Mouse (Mus musculus): ENCODE data around the gene Ajuba. TPM values are rescaled to one million over a fixed set of nuclear protein-coding genes. Genes with fewer than 3 reads are reported as not detected.
"Not testable (repeated sequence)": the region's sequence is repeated elsewhere in the genome, so short reads cannot be mapped to it uniquely, and the experiment has no call there.

Ajuba gene
- 1 to 10 TPM; 1.8 to 2.1 TPM for total RNA-seq (2021)
- long read RNA-seq, experiment 1, partial matches to known transcripts = 0 of 1 reads
- long read RNA-seq, experiment 1, other reads (novel, unspliced or antisense) = 0 of 1 reads
- long read RNA-seq, experiment 2 = 0 reads

DNA sequence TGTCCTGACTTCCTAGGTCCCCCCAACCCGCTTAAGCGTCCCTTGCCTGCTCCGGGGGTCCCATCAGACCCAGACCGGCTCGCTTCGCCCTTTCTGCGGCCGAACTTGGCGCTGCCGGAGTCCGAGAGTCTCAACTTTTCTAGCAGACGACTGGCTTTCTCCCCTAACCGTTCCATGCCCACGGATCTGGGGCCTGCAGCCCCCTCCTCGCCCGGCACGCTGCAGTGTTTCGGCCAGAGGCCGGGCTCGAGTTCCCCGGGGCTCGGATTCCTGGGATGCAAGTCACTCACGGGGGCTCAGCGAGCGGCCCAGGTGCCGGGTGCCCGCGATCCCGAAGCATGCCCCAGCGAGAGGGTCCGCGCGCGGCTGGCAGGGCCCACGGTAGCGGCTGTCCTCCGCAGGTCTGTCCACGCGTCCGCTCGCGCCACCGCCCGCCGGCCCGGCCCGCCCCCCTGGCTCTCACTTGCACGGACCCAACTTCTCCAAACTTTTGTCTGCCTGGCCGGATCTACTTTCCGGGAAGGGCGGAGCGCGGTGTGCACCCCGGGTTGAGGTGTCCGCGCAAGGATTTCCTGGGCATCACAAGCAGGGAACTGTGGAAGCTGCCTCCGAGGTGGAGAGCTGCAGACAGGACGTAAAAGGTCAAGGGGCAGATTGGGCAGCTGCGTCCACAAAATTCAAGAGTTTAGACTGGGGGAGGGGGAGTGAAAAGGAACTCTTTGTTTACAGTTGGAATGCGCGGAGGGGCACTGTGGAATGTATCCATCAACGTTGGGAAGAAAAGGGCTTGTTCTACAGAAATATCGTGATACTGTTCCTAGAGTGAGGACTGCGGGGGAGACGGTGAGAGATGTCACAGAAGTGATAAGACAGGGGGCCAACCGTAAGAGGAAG, at the start of gene Ajuba:
TSS of gene Ajuba (minus strand) at position 470 of the 894 bp plus-strand sequence.
- intact Hi-C loops (cut with DNase I) = no loop called here
- peak; percentile 84 to 87 for DNase-seq

DNA sequence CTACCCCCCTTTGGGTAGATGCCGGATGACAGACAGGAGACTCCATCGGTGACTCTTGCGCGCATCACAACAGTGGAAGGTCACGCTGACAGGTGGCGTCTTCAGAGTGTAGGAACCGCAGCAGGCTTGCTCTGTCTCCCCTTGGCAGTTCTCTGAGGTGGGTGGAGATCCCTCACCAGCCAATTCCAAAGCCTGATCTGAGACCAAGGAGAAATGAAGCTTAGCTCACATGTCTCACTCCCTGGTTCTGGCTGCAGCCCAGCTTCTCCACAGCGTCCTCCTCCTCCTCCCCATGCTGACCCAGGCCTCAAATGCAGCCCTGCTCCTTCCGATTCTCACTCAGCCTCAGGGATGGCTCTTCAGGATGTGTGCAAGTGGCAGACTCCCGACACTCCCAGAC, 47.6 kb upstream of the Ajuba start:
- intact Hi-C loops (cut with DNase I) = no loop called here
- DNase-seq = no peak

DNA sequence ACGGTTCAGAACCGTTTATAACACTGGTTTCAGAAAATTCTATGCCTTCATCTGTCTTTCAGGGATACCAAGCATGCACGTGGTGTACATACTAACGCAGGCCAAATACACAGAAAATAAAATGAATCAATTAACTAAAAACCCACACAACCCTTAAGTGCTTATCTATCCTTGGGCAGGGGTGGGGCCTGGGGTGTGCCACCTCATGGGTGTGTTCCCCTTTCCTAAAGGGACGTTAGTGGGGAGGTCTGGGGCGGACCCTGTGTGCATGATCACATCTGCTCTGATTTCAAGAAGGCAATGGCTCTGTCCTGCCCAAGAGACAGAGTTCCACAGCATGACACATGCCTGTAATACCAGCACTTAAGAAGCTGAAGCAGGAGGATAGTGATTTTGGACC, 46.0 kb upstream of the Ajuba start:
- intact Hi-C loops (cut with DNase I) = no loop called here
- DNase-seq = no peak

DNA sequence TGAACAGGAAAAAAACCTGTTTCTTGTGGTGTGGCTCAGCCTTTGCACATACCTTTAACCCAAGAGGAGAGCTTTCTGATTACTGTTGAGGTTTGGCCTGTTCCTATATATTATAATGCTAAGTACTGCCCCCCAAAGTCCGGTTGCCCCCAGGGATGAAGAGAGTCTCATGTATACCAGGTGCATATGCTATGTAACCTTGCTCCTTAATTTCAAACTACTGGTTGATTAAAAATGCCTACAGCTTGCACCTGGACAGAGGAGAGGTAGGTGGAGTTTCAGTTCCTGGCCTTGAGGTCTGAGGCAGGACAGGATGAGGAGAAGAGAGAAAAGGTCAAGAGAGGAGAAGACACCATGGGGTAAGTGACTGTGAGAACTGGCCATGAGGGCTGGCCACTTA, 43.8 kb upstream of the Ajuba start, which contains the start of gene Psmb11:
TSS of gene Psmb11 (plus strand) at position 301 of the 400 bp plus-strand sequence.
- DNase-seq = no peak
- intact Hi-C loops (cut with DNase I) = no loop called here

DNA sequence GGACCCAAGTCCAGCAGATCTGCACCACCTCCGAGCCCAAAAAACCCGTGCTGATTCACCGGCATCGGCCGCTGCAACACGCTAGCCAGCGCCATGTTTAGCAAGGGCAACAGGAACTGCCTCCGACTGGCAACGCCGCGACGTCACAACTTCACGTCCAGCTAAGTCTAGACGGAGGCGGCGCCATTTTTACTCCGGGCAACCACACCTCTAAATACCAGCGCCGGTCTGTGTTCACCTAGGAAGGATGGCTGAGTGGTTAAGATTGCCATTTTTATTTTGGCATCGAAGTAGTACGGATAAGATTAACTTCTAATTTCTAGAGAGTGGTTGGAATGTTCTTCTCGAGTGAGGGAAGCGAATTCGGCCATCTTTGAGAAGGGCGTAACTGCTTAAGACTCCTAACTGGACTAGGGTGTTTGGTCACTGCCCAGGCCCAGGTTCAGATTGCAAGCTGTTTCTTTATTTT, 40.6 kb upstream of the Ajuba start, which contains the start of gene Psmb5:
TSS of gene Psmb5 (minus strand) at position 126 of the 469 bp plus-strand sequence.
- intact Hi-C loops (cut with DNase I) = loop anchor here (1.0 kb wide), 1 partner anchor 11 kb away; no protein-coding TSS in a partner anchor
- DNase-seq = peak; percentile 79 to 85

DNA sequence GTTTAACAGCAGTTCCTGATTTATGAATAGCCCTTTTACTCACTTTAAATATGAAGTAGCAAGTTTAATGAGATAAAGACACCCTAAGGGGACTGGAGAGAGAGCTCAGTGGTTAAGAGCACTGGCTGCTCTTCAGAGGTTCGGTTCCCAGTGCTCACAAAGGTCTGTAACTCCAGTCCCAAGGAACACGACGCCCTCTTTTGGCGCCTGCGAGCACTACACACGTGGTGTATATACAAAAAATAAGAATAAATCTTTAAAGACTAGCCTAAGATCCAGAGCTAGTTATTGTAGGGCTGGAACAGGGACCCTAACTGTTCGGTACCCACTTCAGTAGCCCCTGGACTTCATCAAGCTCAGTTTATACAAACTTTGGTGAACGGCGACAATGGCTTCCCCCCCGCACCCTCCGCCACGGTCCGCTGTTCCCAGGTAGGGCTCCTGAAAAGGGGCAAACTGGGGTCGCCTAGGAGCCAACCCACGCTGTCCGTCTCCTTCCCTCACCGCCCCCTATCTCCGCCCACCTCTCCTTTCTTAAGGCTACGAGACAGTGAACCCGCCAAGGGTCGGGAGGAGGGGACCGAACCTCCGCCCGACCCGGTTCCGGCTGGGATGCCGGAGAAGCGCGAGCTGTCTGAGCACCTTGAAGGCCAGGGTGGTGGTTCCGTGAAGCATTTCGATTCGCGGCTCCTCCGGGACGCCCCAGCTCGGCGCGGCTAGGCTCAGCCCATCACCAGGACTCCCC, 40.0 kb upstream of the Ajuba start:
- no peak for DNase-seq
- intact Hi-C loops (cut with DNase I) = loop anchor here (1.0 kb wide), 1 partner anchor 10 kb away; no protein-coding TSS in a partner anchor

DNA sequence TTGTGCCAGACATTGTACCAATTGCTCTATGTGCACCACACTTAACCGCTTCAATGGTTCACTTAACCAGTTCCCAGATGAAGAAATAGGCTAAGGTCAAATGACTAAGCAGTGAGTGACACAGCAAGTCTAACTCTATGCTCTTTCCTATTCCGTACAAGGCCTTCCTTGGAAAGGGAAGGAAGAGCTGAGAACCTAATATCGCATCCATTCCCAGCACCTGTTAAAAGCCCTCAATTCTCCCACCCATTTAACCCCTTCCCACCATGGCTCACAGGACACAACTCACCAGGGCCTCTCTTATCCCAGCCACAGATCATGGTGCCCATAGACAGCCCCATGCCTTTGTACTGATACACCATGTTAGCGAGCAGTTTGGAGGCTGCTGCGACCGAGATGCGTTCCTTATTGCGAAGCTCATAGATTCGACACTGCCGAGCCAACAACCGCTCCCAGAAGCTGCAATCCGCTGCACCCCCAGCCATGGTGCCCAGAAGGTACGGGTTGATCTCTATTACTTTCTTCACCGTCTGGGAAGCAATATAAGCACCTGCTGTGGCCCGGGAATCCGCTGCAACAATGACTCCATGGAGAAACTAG, 39.0 kb upstream of the Ajuba start:
- DNase-seq = no peak
- intact Hi-C loops (cut with DNase I) = no loop called here

DNA sequence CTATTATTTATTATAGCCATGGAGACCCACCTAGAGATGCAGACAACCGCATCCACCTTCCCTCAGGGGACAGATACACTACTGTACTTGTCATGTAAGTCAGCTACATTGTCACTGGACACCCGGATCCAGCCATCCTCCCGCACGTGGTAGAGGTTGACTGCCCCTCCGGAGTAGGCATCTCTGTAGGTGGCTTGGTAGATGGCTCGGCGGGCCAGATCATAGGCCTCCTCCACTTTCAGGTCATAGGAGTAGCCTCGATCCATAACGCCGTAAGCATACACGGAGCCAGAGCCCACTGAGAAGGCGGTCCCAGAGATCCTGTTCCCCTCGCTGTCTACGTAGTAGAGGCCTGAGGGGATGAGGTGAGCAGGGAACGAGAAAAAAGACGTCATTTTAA, 36.8 kb upstream of the Ajuba start:
- DNase-seq = not testable (repeated sequence)
- intact Hi-C loops (cut with DNase I) = loop anchor here (5.0 kb wide), 1 partner anchor 33 kb away; no protein-coding TSS in a partner anchor

DNA sequence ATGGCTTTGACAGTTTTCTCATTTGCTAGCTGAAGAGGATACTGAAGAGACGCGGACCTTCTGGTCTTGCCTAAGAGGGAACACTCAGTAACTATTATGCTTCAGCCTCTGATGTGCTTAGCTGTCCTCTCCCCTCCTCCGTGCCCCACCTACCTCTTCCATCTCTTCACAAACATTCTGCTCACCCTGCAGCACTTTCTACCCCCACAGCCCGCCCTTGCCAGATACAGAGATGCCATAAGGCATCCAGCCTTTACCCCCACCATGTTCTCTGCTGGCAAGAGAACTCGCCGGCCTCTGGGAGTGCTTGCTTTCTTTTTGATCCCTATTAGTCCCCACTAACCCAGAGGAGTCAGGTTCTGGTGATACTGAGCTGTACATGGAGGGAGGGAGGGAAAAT, 33.3 kb upstream of the Ajuba start:
- DNase-seq = no peak
- intact Hi-C loops (cut with DNase I) = loop anchor here (5.0 kb wide), 1 partner anchor 37 kb away; no protein-coding TSS in a partner anchor

DNA sequence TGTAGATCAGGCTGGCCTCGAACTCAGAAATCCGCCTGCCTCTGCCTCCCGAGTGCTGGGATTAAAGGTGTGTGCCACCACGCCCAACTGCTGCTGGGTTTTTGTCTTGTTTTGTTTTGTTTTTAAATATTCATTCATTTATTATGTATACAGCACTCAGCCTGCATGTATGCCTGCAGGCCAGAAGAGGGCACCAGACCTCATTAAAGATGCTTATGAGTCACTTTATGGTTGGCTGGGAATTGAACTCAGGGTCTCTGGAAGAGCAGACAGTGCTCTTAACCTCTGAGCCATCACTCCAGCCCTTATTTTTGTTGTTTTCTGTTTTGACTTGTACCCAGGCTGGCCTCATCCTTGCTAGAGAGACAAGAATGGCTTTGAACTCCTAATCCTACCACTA, 32.6 kb upstream of the Ajuba start:
- intact Hi-C loops (cut with DNase I) = loop anchor here (5.0 kb wide), 1 partner anchor 37 kb away; no protein-coding TSS in a partner anchor
- DNase-seq = no peak

DNA sequence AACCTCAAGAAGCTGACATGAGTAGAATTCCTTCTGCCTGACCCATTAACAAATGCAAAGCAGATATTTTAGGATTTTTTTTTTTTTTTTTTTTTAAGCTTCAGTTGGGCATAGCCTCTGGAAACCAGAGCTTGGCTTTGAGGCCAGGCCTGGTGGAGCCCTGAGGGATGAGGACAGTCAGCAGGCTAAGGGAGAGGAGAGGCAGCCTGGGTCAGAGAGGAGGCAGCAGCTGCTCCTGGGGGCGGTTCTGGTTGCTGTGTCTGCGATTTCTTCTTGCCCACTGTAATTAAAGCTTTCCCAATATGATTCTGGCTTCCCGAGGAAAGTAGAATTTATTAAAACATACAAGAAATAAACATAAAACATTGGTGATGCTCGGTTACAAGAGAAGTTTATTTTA, 31.9 kb upstream of the Ajuba start:
- intact Hi-C loops (cut with DNase I) = no loop called here
- DNase-seq = no peak

DNA sequence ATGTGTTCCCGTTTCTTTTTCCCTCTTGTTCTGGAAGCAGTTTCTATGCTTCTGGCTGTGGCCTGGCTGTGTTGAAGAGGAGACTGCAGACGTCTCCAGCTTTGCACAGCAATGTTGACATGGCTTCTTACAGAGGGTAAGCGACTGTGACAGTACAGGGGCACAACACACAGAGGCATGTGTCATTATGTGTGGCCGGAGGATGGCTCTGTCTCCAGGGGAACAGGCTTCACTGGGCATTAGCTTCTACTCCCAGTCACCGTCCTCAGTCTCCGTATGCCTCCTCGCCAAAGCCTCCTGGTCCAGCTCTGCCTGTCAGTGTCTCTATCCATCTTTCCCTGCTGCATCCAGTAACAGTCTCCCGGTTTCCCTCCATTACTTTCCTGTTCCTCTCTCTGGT, 29.9 kb upstream of the Ajuba start:
- intact Hi-C loops (cut with DNase I) = loop anchor here (1.0 kb wide), 1 partner anchor 10 kb away; no protein-coding TSS in a partner anchor
- no peak for DNase-seq

DNA sequence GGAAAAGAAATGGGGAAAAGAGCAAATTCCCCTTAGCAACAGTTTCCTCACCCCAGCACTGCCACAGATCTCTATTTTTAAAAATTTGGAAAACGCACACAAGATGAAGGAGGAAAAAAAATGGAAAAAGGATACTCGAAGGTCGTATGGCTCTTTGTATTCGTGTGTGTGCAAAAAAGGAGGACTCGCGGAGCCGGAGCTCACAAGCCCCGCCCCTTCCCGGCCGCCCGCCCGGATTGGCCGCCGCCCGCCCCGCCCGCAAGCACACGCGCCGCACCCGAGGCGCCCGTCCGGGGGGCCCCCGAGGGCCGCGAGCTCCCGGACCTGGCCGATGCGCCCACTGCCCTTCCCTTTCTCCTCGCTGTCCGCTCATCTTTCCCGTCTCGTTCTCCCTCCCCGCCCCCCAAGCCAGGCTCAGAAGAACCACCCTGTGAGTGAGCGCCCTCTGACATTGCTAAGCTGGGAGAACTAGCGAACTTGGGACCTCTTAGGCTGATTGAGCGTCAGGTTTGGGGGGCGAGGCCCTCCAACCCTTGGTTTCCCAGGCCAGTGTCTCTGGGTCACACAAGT, 28.5 kb upstream of the Ajuba start, which contains the start of gene 4931414P19Rik:
TSS of gene 4931414P19Rik (minus strand) at position 242 of the 570 bp plus-strand sequence.
- DNase-seq = peak; percentile 66 to 74
- intact Hi-C loops (cut with DNase I) = no loop called here

DNA sequence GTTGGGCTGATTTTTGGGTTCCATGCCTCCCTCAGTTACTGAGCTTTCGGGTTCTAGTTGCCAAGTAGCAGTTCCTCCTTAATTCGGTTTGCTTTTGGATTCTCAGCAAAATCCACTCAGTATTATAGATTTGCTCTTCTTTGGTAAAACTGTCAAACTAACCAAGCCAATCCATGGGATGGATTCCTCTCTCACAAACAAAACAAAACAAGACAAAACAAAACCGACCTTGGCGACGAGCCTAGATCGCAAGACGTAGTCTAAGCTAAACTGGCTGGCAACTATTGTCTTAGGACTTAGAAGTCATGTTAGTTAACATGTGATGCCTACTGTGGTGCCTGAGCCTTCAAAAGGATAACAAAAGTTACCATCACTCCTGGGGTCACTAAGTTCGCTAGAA, 26.3 kb upstream of the Ajuba start:
- intact Hi-C loops (cut with DNase I) = no loop called here
- DNase-seq = no peak

DNA sequence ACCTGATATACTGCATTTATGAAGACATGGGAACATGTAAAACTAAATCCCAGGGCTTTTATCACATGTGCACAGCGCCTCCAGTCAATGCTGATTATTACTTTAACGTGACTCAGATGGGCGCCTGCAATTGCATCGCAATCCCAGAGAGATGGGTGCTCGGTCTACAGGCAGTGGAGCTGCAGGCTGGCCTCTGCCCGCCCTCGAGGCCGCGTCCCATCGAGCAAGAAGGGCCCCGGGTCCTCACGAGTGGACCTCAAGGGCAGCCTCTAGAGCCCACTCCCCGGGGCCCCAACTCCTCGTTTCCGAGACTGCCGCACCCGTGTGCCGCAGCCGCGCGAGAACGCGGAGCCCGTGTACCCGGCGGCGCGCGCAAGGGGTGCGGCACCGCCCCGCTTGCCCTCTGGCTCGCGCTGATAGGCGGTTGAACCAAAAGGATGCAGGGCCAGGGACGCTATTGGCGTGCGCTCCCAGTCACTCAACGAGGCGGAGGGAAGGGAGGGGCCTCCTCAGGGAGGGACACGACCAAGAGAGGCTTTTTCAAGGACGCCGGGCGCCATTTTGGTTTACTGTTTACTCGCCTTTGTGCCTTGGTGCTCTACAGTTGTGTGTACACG, 25.8 kb upstream of the Ajuba start:
- intact Hi-C loops (cut with DNase I) = no loop called here
- peak; percentile 89 to 95 for DNase-seq

DNA sequence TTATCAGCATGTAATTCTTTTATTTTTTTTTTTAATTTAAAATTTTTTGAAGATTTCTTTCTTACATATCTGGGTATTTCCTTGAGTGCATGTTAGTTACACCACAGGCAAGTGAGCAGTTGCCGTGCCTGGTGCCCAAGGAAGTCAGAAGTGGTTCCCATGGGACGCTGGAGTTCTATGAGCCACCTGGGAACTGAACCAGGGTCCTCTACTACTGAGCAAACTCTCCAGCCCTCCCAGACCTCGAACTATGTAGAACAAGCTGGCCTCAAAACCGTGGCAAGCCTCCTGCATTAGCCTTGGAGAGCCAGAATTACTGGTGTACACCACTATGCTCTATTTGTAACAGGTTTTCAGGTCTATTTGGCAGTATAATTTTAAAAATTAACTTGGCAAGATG, 25.3 kb upstream of the Ajuba start:
- no peak for DNase-seq
- intact Hi-C loops (cut with DNase I) = no loop called here

DNA sequence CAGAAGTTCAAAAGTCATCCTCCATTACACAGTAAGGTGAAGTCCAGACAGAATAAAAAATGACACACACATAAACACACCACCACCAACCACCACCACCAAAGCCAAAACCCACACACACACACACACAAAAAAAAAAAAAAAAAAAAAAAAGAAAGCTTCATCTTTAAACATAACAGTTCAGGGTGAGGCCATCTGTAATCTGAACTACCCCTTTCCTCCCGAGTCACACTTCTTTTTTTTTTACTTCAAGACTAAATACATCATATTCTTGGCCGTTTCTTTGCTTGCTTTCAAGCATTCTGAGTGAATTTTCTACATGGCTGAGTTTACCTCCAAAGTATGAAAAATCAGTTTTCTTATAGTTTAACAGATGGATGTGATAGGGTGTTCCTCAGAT, 24.2 kb upstream of the Ajuba start:
- intact Hi-C loops (cut with DNase I) = no loop called here
- DNase-seq = no peak

DNA sequence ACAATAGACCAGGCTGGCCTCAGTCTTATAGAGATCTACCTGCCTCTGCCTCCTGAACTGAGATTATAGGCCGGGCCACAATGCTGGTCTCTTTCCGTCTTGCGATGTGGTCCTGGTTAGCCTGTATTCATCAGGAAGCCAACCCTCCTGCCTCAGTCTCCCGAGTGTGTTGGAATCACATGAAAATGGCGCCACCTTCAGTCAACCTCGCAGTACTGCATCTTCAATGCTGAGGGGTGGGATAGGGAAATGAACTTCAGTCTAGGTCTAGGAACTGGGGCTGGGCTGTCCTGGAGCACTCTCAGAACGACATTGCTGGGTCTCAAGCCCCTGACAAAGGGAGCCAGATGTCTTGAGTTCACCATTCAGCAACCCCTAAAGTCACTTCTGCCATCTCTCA, 19.7 kb upstream of the Ajuba start:
- no peak for DNase-seq
- intact Hi-C loops (cut with DNase I) = no loop called here

DNA sequence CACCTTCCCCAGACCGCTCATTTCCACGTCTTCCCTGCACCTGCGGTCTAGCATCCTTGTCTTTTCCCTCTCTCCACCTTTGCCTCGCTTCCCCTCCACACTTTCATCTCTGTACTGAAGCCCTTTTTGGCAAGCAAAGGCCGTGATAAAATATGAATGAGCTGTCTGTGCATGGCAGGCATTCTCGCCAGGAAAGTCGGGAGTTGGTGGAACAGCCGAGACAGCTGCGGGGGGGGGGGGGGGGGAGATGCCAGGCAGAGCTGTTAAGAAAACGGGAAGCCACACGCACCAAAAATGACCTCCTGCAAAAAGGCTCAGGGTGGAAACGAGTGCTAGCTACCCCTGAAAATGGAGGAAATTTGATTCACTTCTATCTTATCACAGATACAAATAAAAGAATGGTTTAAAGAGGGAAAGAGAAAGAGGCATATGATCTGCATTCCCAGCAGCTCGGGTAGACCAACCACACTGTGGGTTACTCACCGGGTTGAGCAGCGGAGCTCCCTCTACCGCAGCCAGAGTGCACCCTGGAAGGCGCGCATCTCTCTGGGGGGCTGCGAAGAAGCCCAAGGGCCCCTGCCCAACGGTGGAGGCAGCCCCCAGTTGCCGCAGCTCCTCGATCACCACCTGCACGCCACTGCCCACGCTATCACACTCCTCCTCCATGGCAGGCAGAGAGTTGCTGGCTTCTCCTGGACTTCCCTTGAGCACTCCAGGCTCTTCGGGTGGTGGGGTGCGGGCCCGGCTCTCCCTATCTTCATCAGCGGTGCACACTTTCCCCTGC, 17.5 kb upstream of the Ajuba start:
- intact Hi-C loops (cut with DNase I) = no loop called here
- no peak for DNase-seq
